Mouse (Mus musculus): ENCODE results near the gene Zscan5b.
"Not testable (repeated sequence)": the region's sequence is repeated elsewhere in the genome, so short reads cannot be mapped to it uniquely, and the experiment has no call there.

Zscan5b gene

GRCm38 (mm10) chr7:6221978-6222377, at the start of gene Zscan5b:
Gene Zscan5b (plus strand): TSS chr7:6222278.
- DNase-seq: no peak

GRCm38 (mm10) chr7:6172674-6173244, 49.3 kb upstream of the Zscan5b start:
- no peak for DNase-seq

GRCm38 (mm10) chr7:6173872-6174271, 48.2 kb upstream of the Zscan5b start:
- peak; percentile 66 to 75 for DNase-seq

- peak; percentile 55 to 72 for DNase-seq
Measured at GRCm38 (mm10) chr7:6174365-6174987, 47.6 kb upstream of the Zscan5b start.

GRCm38 (mm10) chr7:6179013-6179412, 43.1 kb upstream of the Zscan5b start:
- no peak for DNase-seq

GRCm38 (mm10) chr7:6182882-6183281, 39.2 kb upstream of the Zscan5b start:
- DNase-seq: no peak

GRCm38 (mm10) chr7:6183802-6184201, 38.3 kb upstream of the Zscan5b start:
- DNase-seq: peak; percentile 58 to 66

- DNase-seq: peak; percentile 73 to 84
Measured at GRCm38 (mm10) chr7:6184521-6184920, 37.6 kb upstream of the Zscan5b start.

- no peak for DNase-seq
Measured at GRCm38 (mm10) chr7:6185391-6185790, 36.7 kb upstream of the Zscan5b start.

GRCm38 (mm10) chr7:6186176-6186575, 35.9 kb upstream of the Zscan5b start:
- peak; percentile 40 to 63 for DNase-seq

GRCm38 (mm10) chr7:6186756-6187155, 35.3 kb upstream of the Zscan5b start:
- DNase-seq: peak; percentile 35 to 39

- peak; percentile 49 to 50 for DNase-seq
Measured at GRCm38 (mm10) chr7:6189542-6189941, 32.5 kb upstream of the Zscan5b start.

GRCm38 (mm10) chr7:6191376-6191775, 30.7 kb upstream of the Zscan5b start:
- DNase-seq: peak; percentile 69 to 90

- peak; percentile 42 to 58 for DNase-seq
Measured at GRCm38 (mm10) chr7:6194129-6194528, 27.9 kb upstream of the Zscan5b start.

- DNase-seq: no peak
Measured at GRCm38 (mm10) chr7:6195777-6196176, 26.3 kb upstream of the Zscan5b start.

GRCm38 (mm10) chr7:6196790-6197189, 25.3 kb upstream of the Zscan5b start, which contains the start of gene Galp:
Gene Galp (plus strand): TSS chr7:6197090.
- no peak for DNase-seq

GRCm38 (mm10) chr7:6204200-6204599, 17.9 kb upstream of the Zscan5b start:
- DNase-seq: no peak

- DNase-seq: peak in 1 of 2 experiments; percentile 67
Measured at GRCm38 (mm10) chr7:6213144-6213543, 8.9 kb upstream of the Zscan5b start.

GRCm38 (mm10) chr7:6214691-6215090, 7.4 kb upstream of the Zscan5b start:
- not testable (repeated sequence) for DNase-seq

- DNase-seq: no peak
Measured at GRCm38 (mm10) chr7:6220147-6220546, 1.9 kb upstream of the Zscan5b start.

GRCm38 (mm10) chr7:6228491-6228890, 6.4 kb downstream of the Zscan5b start:
- DNase-seq: peak; percentile 27 to 55

- peak; percentile 10 to 20 for DNase-seq
Measured at GRCm38 (mm10) chr7:6239787-6240186, 17.7 kb downstream of the Zscan5b start.

GRCm38 (mm10) chr7:6240841-6241425, 18.9 kb downstream of the Zscan5b start:
- peak; percentile 28 to 44 for DNase-seq
